Mouse (Mus musculus) ZHBTc4 (cell line): ENCODE results near the gene Armcx1.

Experiments
- DNase-seq: peaks from one replicate; pipeline ENCODE4 v3.0.0-alpha.2; 2011; ENCODE audit warnings: low read depth, low spot score

Armcx1 gene

GRCm38 (mm10) chrX:134717752-134718308 lies at the start of gene Armcx1:
Gene Armcx1 (plus strand): TSS chrX:134717963.
- peak; percentile 94 for DNase-seq

GRCm38 (mm10) chrX:134675022-134675421 lies 42.7 kb upstream of the Armcx1 start:
- DNase-seq: peak; percentile 83

- DNase-seq: no peak
Observed at GRCm38 (mm10) chrX:134675959-134676358, 41.8 kb upstream of the Armcx1 start.

GRCm38 (mm10) chrX:134684936-134685335 lies 32.8 kb upstream of the Armcx1 start:
- no peak for DNase-seq

- peak; percentile 88 for DNase-seq
Observed at GRCm38 (mm10) chrX:134686267-134686666, 31.5 kb upstream of the Armcx1 start, which contains the start of gene Armcx4. Gene Armcx4 (plus strand): TSS chrX:134686519.

- DNase-seq: peak; percentile 51
Observed at GRCm38 (mm10) chrX:134686739-134687171, 31.0 kb upstream of the Armcx1 start.

GRCm38 (mm10) chrX:134689676-134690075 lies 28.1 kb upstream of the Armcx1 start:
- no peak for DNase-seq

- no peak for DNase-seq
Observed at GRCm38 (mm10) chrX:134690871-134691539, 26.8 kb upstream of the Armcx1 start.

GRCm38 (mm10) chrX:134691540-134691935 lies 26.2 kb upstream of the Armcx1 start:
- no peak for DNase-seq

- DNase-seq: peak; percentile 42
Observed at GRCm38 (mm10) chrX:134716863-134717262, 900 bp upstream of the Armcx1 start.

- peak; percentile 88 for DNase-seq
Observed at GRCm38 (mm10) chrX:134718524-134718923, 761 bp downstream of the Armcx1 start.

- DNase-seq: peak; percentile 45
Observed at GRCm38 (mm10) chrX:134723762-134724161, 6.0 kb downstream of the Armcx1 start.

- DNase-seq: peak; percentile 30
Observed at GRCm38 (mm10) chrX:134729778-134730177, 12.0 kb downstream of the Armcx1 start.

- DNase-seq: no peak
Observed at GRCm38 (mm10) chrX:134737796-134738195, 20.0 kb downstream of the Armcx1 start.

GRCm38 (mm10) chrX:134739160-134739559 lies 21.4 kb downstream of the Armcx1 start:
- no peak for DNase-seq

GRCm38 (mm10) chrX:134741862-134742261 lies 24.1 kb downstream of the Armcx1 start:
- no peak for DNase-seq

- peak; percentile 65 for DNase-seq
Observed at GRCm38 (mm10) chrX:134746459-134746858, 28.7 kb downstream of the Armcx1 start.

GRCm38 (mm10) chrX:134750764-134751592 lies 33.2 kb downstream of the Armcx1 start, which contains the start of gene Armcx6:
Gene Armcx6 (minus strand): TSS chrX:134751417.
- peak; percentile 74 for DNase-seq

- no peak for DNase-seq
Observed at GRCm38 (mm10) chrX:134751910-134752309, 34.1 kb downstream of the Armcx1 start.

GRCm38 (mm10) chrX:134752584-134752983 lies 34.8 kb downstream of the Armcx1 start:
- DNase-seq: no peak

GRCm38 (mm10) chrX:134756434-134757292 lies 38.9 kb downstream of the Armcx1 start, which contains the start of gene Armcx3:
Gene Armcx3 (plus strand): TSS chrX:134756595.
- DNase-seq: peak; percentile 65
